Comparison of ENCODE assay signal across 14 mouse cellular contexts in genomic region chr8:71594324-71594722, GRCm38 (mm10). TPM values are rescaled to one million over a fixed set of nuclear protein-coding genes. Genes with fewer than 3 reads are reported as not detected.
"Had no signal": no experiment of that assay in that cellular context is flagged by ENCODE, and none has a peak within 500 bp of the region (broad histone marks: within the 10 kb centered on the region; RNA-seq: fewer than 3 reads in every experiment).

No protein-coding gene starts in this region.

- H3K4me2 ChIP-seq: limb, embryonic 13.5 days; lung, embryonic 14.5 days; midbrain, embryonic 12.5 days had no signal

- H3K36me3 ChIP-seq: liver, embryonic 15.5 days; midbrain, embryonic 12.5 days had no signal

- H3K27ac ChIP-seq: layer of hippocampus, adult 2 months; limb, embryonic 13.5 days; liver, embryonic 15.5 days; midbrain, embryonic 12.5 days had no signal

- ATAC-seq: midbrain, embryonic 16.5 days had no signal

- H3K9me3 ChIP-seq: limb, embryonic 13.5 days; liver, embryonic 15.5 days; midbrain, embryonic 12.5 days had no signal

- H3K27me3 ChIP-seq: limb, embryonic 13.5 days; liver, embryonic 15.5 days had no signal

- DNase-seq: kidney, postnatal 4 days; lung, embryonic 14.5 days; lung, postnatal 10 days; lung, postnatal 4 days; right cerebral cortex, postnatal 14 days had no signal

- H3K4me3 ChIP-seq: layer of hippocampus, adult 2 months; liver, embryonic 15.5 days; midbrain, embryonic 12.5 days had no signal

- H3K9ac ChIP-seq: liver, embryonic 15.5 days; lung, embryonic 14.5 days had no signal

RNA-seq across cellular contexts. Expression of gene Nxnl1, which starts 27.9 kb away (rescaled TPM):
- total RNA-seq: layer of hippocampus, adult 2 months; layer of hippocampus, postnatal 10 days; liver, adult 2 months had no signal
- polyA plus RNA-seq: limb, embryonic 13.5 days; liver, adult 2 months; liver, embryonic 15.5 days; midbrain, embryonic 12.5 days; midbrain, embryonic 16.5 days; neural tube, embryonic 14.5 days; spleen, adult 2 months had no signal
